ENCODE assay signal across 10 mouse cellular contexts in genomic region chr13:78679255-78679895, GRCm38 (mm10).
DNase-seq lines count a peak whose midpoint lies in the region; ATAC-seq lines count a peak whose summit lies in the region.
"Had no signal": no experiment of that assay in that cellular context is flagged by ENCODE, and none has a peak within 500 bp of the region (broad histone marks: within the 10 kb centered on the region; RNA-seq: fewer than 3 reads in every experiment).

No protein-coding gene starts in this region.

- H3K4me2 ChIP-seq in hindbrain, embryonic 11.5 days (replicated peaks; ENCODE audit: low read depth, low read length), result no peak overlapping the region
- no peak overlapping the region for H3K4me2 ChIP-seq in hindbrain, embryonic 14.5 days (replicated peaks)
- no peak overlapping the region for H3K4me2 ChIP-seq in forebrain, embryonic 12.5 days
- H3K4me2 ChIP-seq: neural tube, embryonic 13.5 days had no signal

- H3K9me3 ChIP-seq in hindbrain, embryonic 11.5 days (ENCODE audit: control insufficient read depth, low read length), result no peaks in the 10 kb centered on the region
- no peaks in the 10 kb centered on the region for H3K9me3 ChIP-seq in hindbrain, embryonic 14.5 days (ENCODE audit: control insufficient read depth, low read length)
- no peaks in the 10 kb centered on the region for H3K9me3 ChIP-seq in forebrain, embryonic 12.5 days
- H3K9me3 ChIP-seq: neural tube, embryonic 13.5 days had no signal

- peak; percentile 48 for DNase-seq in hindbrain, embryonic 11.5 days (ENCODE audit: low spot score)
- DNase-seq in hindbrain, embryonic 14.5 days (ENCODE audit: low spot score), result no peak
- DNase-seq in R1 (ENCODE audit: low read depth, low spot score), result peak; percentile 64
- DNase-seq in lung, postnatal 36 days, result peak; percentile 53
- no peak for DNase-seq in left cerebral cortex, adult 18-20 months (ENCODE audit: low spot score in 2 of 2)
- DNase-seq in gastrocnemius, postnatal 14 days, result no peak
- DNase-seq in thymus, postnatal 14 days, result no peak
- DNase-seq: kidney, postnatal 25 days had no signal

- no peaks in the 10 kb centered on the region for H3K27me3 ChIP-seq in hindbrain, embryonic 11.5 days (ENCODE audit: control insufficient read depth, insufficient read depth, low read length)
- H3K27me3 ChIP-seq in hindbrain, embryonic 14.5 days (ENCODE audit: control insufficient read depth, insufficient read depth, low read length), result no peaks in the 10 kb centered on the region
- H3K27me3 ChIP-seq in forebrain, embryonic 12.5 days, result no peaks in the 10 kb centered on the region
- H3K27me3 ChIP-seq: neural tube, embryonic 13.5 days had no signal

- intact Hi-C loops in gastrocnemius, postnatal 14 days (cut with DNase I; ENCODE audit: low total_unique reads), result no loop called here

- peak overlapping the region; percentile 33; the same call in 1 of the 2 replicates for H3K27ac ChIP-seq in hindbrain, embryonic 11.5 days (ENCODE audit: low read depth, low read length)
- no peak overlapping the region for H3K27ac ChIP-seq in hindbrain, embryonic 14.5 days
- no peak overlapping the region for H3K27ac ChIP-seq in forebrain, embryonic 12.5 days
- H3K27ac ChIP-seq: neural tube, embryonic 13.5 days had no signal

- H3K4me1 ChIP-seq in hindbrain, embryonic 11.5 days (replicated peaks; ENCODE audit: control insufficient read depth, insufficient read depth, low read length), result no peaks in the 10 kb centered on the region
- 0 out of 2 replicates have a peak, but pooled peaks cover 4% of the 10 kb centered on the region for H3K4me1 ChIP-seq in hindbrain, embryonic 14.5 days (replicated peaks; ENCODE audit: control insufficient read depth, insufficient read depth, low read length)
- peaks cover 9% of the 10 kb centered on the region for H3K4me1 ChIP-seq in forebrain, embryonic 12.5 days

- 35% methylated on average over 4 of the region's 4 CpGs for WGBS in hindbrain, embryonic 11.5 days
- 35% methylated on average over 4 of the region's 4 CpGs for WGBS in hindbrain, embryonic 14.5 days
- WGBS in forebrain, embryonic 12.5 days, result 24% methylated on average over 4 of the region's 4 CpGs

- no peak overlapping the region for H3K9ac ChIP-seq in hindbrain, embryonic 11.5 days (ENCODE audit: low read depth, low read length)
- no peak overlapping the region for H3K9ac ChIP-seq in hindbrain, embryonic 14.5 days
- no peak overlapping the region for H3K9ac ChIP-seq in forebrain, embryonic 12.5 days
- H3K9ac ChIP-seq: neural tube, embryonic 13.5 days had no signal

- peak; percentile 56; the same call in 1 of the 2 replicates for ATAC-seq in hindbrain, embryonic 11.5 days (ENCODE audit: low FRiP score)
- ATAC-seq in hindbrain, embryonic 14.5 days (ENCODE audit: low FRiP score), result no peak
- peak; percentile 55; the same call in 1 of the 2 replicates for ATAC-seq in forebrain, embryonic 12.5 days (ENCODE audit: low FRiP score)

- no peak overlapping the region for H3K4me3 ChIP-seq in hindbrain, embryonic 11.5 days (ENCODE audit: low read depth, low read length)
- H3K4me3 ChIP-seq in hindbrain, embryonic 14.5 days (replicated peaks; ENCODE audit: low read length), result no peak overlapping the region
- no peak overlapping the region for H3K4me3 ChIP-seq in forebrain, embryonic 12.5 days (replicated peaks)
- H3K4me3 ChIP-seq: neural tube, embryonic 13.5 days had no signal

- H3K36me3 ChIP-seq in hindbrain, embryonic 11.5 days (ENCODE audit: control insufficient read depth, insufficient read depth, low read length), result no peaks in the 10 kb centered on the region
- H3K36me3 ChIP-seq in hindbrain, embryonic 14.5 days (replicated peaks; ENCODE audit: control insufficient read depth, insufficient read depth), result no peaks in the 10 kb centered on the region
- H3K36me3 ChIP-seq in forebrain, embryonic 12.5 days (replicated peaks), result no peaks in the 10 kb centered on the region
- H3K36me3 ChIP-seq: neural tube, embryonic 13.5 days had no signal

Comparison
In these comparisons a context has a peak if more than half of its experiments do, and no peak if none do; other contexts are left out.
1. DNase-seq: peak in hindbrain, embryonic 11.5 days (single experiment), R1 (single experiment) and lung, postnatal 36 days (single experiment); none in hindbrain, embryonic 14.5 days (single experiment), left cerebral cortex, adult 18-20 months (0 of 2), gastrocnemius, postnatal 14 days (single experiment) and thymus, postnatal 14 days (single experiment).